Mouse (Mus musculus): ENCODE measurements around the gene Smap2. TPM values are rescaled to one million over a fixed set of nuclear protein-coding genes. Genes with fewer than 3 reads are reported as not detected.
A peak's percentile ranks its signal among the peaks of the same experiment; 100 is the strongest.

The Smap2 gene
- total RNA-seq, 2 experiments from 2014 or later = 42.2 to 42.4 TPM

DNA sequence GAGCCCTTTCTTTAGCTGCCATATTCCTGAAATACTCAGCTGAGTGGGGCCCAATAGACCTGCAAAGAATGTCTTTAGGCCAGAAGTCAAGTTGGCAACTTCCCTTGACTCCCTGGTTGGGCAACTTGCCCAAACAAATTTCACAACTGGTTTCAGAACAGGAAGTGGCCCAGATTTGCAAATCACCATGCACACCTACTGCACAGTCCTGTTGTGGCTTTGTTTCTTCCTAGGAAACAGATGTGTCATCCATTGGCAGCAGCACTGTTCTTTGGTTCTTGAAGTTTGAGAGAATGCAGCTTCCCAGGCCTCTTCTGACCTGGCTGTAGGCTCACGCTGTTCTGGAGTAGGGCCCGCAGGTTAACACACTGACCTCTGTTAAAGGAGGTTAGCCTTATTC, 6.9 kb upstream of the Smap2 start:
- no peak for DNase-seq (ENCODE audit: low spot score)
- intact Hi-C loops (cut with DNase I) = no loop called here

GRCm38 (mm10) chr4:121023464-121023863, 6.4 kb upstream of the Smap2 start:
- intact Hi-C loops (cut with DNase I) = no loop called here
- no peak for DNase-seq (ENCODE audit: low spot score)

- intact Hi-C loops (cut with DNase I) = no loop called here
- DNase-seq (ENCODE audit: low spot score) = no peak
These were observed 4.9 kb upstream of the Smap2 start for GRCm38 (mm10) chr4:121021911-121022310.

GRCm38 (mm10) chr4:121020040-121020790, 3.2 kb upstream of the Smap2 start:
- intact Hi-C loops (cut with DNase I) = no loop called here
- DNase-seq (ENCODE audit: low spot score) = no peak

DNA sequence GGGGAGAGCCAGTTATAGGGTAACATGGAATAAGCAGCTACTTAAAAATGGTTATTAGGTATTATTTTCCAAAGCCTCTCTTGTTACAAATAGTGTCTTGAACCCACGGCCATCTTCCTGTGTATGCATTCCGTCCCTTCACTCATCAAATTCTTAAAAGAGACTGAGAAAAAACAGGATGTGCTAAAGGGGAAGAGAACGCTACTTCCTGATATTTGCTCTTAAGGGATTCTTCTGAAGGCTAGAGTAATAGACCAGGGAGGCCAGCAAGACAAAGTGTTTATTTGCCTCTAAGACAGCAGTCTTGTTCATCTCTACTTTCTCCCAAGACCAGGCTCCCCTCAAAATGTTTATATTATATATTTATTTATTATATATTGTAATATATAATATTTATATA, 1.2 kb upstream of the Smap2 start:
- intact Hi-C loops (cut with DNase I) = loop anchor here (5.0 kb wide), 2 partner anchors 199 to 1786 kb away; partner anchors contain the start of genes AU022252, P3h1 and Rlf

DNA sequence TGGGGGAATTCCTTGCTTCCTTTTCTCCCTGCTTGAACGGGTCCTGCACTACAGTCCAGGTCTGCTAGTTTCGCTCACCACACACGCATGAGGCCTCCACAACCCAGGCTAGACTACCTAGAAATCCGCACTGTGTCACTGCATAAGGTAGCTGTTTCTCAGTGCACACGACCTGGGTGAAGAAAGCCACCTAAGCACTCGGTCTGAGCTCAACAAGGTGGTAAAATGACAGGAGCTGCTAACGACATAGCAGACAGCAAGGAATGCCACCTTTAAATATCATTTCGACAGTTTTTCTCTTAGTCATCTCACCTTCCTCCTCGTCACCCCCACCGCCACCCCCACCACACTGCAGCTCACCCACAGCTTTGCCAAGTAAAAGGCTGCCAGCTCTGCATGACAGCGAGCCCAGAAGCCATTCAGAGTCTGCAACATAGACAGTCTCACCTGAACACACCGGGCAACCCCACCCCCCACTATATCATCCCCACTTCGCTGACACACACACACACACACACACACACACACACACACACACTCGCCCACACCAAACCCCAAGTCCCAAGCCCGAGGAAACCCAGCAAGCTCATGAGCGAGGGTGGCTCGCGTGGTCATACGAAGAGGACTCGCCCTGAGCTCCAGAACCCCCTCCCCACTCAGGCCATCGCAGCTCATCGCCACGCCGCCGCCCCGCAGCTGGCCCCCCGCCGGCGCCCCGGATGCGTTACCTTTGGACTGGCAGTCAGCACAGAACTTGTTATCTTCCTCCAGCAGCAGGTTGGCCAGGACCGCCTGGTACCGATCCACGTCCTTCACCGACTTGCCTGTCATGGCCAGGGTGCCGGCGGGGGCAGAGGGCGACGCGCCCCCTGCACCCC, 787 bp downstream of the Smap2 start:
- intact Hi-C loops (cut with DNase I) = loop anchor here (5.0 kb wide), 2 partner anchors 201 to 1784 kb away; partner anchors contain the start of genes AU022252, P3h1 and Rlf
- peak; percentile 7 for DNase-seq (ENCODE audit: low spot score)

More for the DNA sequence above, 1.2 kb upstream of the Smap2 start:
- no peak for DNase-seq (ENCODE audit: low spot score)

GRCm38 (mm10) chr4:121015268-121015659, 1.8 kb downstream of the Smap2 start:
- intact Hi-C loops (cut with DNase I) = loop anchor here (2.0 to 5.0 kb wide), 3 partner anchors 28 to 1783 kb away; partner anchors contain the start of genes AU022252, P3h1 and Rlf

DNA sequence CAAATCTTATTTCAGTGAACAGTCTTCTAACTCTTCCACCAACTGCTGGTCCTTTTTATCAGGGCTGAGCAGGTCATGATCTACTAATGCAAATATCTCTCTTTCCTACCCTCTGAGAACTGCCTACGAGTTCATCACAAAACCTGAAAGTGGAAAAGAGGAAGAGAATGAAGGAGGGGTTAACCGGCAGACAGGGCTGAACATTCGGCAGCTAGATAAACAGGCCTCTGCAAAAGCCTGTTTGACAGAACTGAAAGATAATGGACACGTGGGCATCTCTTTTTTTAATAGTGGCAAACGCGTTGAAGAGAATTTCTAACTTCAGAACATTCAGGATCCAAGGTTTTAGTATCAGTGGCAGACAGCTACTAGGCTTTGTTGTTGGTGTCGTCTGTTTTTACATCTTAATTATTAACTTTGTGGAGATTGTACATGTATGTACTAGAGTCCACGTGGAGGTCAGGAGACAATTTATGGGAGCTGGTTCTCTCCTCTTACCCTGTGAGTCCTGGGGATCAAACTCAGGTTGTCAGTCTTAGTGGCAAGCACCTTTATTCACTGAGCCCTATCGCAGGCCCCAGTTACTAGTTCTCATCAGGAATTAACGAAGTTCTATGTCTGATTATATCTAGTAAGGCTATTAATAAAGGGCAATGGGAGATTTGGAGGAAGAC, 2.3 kb downstream of the Smap2 start:
- intact Hi-C loops (cut with DNase I) = loop anchor here (2.0 to 5.0 kb wide), 3 partner anchors 28 to 1782 kb away; partner anchors contain the start of genes AU022252, P3h1 and Rlf
- no peak for DNase-seq (ENCODE audit: low spot score)

More at GRCm38 (mm10) chr4:121015268-121015659, 1.8 kb downstream of the Smap2 start:
- no peak for DNase-seq (ENCODE audit: low spot score)

DNA sequence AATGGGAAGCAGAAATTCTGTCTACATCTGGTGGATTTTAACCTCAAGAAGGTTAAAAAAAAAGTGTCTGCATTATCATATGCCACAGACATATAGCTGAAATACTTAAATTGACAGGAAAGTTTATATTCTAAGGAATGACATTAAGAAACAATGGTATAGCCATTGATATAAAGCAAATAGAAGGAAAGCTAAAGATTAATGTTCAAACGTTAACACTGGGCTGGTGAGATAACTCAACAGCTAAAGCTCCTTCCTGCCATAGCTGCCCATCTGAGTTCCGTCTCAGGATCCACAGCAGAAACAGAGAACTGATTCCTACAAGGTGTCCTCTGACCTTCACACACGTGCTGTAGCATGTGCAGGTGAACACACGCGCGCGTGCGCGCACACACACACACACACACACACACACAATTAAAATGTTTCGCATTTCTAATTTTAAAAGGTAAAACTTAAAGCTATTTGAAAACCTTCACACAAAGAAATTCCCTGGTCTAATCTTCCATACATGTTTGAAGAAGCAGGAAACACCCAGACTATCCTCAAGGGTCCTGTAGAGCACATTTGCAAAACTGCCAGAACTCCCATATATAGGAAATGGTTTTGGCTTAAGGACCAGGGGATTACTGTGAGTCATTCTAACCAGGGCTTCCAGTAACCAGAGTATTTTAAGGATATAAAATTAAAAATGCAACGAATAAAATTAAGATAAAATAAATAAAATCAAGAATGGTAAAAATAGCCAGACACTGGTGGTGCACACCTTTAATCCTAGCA, 6.1 kb downstream of the Smap2 start:
- intact Hi-C loops (cut with DNase I) = no loop called here
- DNase-seq (ENCODE audit: low spot score) = no peak

GRCm38 (mm10) chr4:121009151-121009550, 7.9 kb downstream of the Smap2 start:
- intact Hi-C loops (cut with DNase I) = no loop called here
- DNase-seq (ENCODE audit: low spot score) = no peak

- no peak for DNase-seq (ENCODE audit: low spot score)
- intact Hi-C loops (cut with DNase I) = no loop called here
These were observed 8.8 kb downstream of the Smap2 start for GRCm38 (mm10) chr4:121008071-121008745.

DNA sequence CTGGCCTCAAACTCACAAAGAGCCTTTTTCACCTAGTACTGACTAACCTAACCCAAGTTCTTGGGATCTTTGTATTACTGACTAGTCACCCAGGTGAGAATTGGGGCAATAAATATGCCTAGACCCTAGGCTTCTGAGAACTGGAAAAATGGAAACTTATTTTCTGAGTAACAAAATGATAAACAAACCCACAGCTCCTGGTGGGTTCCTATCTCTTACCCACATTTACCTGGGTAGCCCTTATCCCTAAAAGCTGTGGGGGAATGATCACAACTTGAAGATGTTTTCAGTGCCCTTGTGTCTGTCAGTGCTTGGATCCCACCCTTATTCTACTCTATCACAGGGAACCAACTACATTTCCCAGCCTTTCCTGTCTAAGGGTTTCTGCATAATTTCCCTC, 10.0 kb downstream of the Smap2 start:
- intact Hi-C loops (cut with DNase I) = no loop called here
- no peak for DNase-seq (ENCODE audit: low spot score)

DNA sequence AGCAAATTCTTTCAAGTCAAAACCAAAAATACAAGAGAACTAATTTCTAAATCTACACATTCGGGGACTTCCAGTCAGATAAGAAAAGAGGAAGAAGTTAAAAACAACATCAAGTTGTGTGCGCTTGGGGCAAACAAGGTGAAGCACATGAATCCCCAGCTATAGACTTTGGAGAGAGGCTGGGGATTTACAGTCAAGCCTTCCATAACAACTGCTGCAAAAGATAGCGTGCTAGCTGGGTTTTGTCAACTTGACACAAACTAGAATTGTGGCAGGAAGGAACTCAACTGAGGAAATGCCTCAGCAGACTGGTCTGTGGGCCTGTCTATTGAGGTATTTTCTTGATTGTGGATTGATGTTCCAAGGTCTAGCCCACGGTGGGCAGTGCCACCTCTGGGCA, 12.4 kb downstream of the Smap2 start:
- DNase-seq (ENCODE audit: low spot score) = no peak
- intact Hi-C loops (cut with DNase I) = no loop called here

DNA sequence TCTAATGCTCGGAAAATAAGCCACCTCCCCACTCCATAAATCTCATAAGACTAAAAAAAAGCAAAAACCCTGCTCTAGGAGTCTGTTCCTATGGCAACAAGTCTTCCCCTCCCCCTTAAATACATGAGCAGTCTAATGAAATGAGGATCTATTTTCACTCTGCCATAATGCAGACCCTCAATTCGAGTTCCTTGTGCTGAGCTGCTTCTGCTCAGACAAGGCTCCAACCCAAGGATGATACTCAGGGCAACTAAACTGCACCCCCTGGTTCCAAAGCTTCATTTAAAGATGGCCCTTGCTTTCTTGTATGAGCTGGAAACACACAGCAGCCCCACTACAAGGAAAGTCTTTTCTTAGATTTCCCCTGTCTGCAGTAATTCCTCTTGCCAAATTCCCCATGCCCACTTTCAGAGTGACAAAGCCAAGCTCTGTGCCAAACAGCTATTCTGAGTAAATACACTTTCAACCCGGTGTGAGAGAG, 13.4 kb downstream of the Smap2 start:
- intact Hi-C loops (cut with DNase I) = no loop called here
- DNase-seq (ENCODE audit: low spot score) = no peak

- intact Hi-C loops (cut with DNase I) = no loop called here
- DNase-seq (ENCODE audit: low spot score) = no peak
These were observed 14.5 kb downstream of the Smap2 start for GRCm38 (mm10) chr4:121002400-121003171.

DNA sequence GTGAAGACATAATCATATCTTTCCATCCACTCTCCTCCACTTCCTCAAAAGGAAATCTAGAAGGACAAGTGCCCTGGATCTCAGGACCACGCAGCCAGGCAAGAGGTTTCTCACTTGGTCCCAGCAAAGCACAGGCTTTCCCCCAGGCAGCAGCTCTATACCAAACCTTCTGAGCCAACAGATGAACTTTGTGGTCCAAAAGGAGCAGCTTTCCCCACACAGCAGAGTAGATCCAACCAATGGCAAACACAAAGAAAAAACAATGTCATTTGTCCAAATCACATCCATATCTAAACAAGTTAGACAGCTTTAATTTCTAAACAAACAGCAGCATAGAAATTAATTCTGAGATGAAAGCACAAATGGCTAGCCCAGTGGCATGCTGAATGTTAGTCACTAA, 15.4 kb downstream of the Smap2 start:
- intact Hi-C loops (cut with DNase I) = no loop called here
- DNase-seq (ENCODE audit: low spot score) = no peak

GRCm38 (mm10) chr4:121001042-121001441, 16.0 kb downstream of the Smap2 start:
- intact Hi-C loops (cut with DNase I) = no loop called here
- no peak for DNase-seq (ENCODE audit: low spot score)

DNA sequence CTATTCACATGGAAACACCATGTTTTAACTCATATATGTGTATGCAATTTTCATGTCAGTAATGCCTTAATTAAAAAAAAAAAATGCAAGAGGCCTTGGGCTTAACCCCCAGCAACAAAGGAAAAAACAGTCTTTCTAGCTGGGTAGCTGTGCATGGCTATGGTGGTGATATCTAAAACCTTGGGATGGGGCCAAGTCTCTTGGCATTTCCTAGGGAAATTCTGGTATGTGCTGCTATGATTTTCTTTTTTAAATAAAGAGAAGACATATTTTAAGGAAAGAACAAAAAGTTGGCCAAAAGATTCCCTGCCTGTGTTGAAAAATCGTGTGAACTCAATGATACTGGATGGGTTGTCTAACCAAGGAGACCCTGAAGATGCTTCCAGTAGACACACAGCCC, 21.1 kb downstream of the Smap2 start:
- intact Hi-C loops (cut with DNase I) = no loop called here
- DNase-seq (ENCODE audit: low spot score) = no peak

Data from heart, postnatal 25 days (tissue).